Mouse (Mus musculus): ENCODE measurements around the gene Asb11. TPM values are rescaled to one million over a fixed set of nuclear protein-coding genes. Genes with fewer than 3 reads are reported as not detected.

Gene Asb11
- total RNA-seq, 2 experiments from 2014 or later: 49.4 to 111 TPM

- intact Hi-C loops (cut with DNase I): no loop called here
Observed at GRCm38 (mm10) chrX:164440140-164440539, 3.3 kb downstream of the Asb11 start.

DNA sequence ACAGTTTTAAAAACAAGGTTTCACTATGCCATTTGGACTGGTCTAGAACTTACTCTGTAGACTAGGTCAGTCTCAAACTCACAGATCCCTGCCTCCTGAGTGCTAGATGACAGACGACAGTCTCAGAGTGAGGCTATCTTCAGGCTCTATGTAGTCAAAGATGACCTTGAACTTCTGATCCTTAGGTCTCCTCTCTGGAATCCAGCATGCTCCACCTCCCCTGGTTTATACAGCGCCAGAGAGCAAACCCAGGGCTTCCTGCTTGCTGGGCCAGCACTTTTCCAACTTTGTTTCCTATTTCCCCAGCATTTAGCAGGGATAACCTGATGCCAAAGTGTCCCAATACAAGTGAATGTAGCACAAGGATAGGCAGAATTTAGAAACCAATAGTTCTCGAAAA is 3.9 kb downstream of the Asb11 start:
- intact Hi-C loops (cut with DNase I): no loop called here

More at GRCm38 (mm10) chrX:164440140-164440539, 3.3 kb downstream of the Asb11 start:
- DNase-seq: peak; percentile 35 to 69

DNA sequence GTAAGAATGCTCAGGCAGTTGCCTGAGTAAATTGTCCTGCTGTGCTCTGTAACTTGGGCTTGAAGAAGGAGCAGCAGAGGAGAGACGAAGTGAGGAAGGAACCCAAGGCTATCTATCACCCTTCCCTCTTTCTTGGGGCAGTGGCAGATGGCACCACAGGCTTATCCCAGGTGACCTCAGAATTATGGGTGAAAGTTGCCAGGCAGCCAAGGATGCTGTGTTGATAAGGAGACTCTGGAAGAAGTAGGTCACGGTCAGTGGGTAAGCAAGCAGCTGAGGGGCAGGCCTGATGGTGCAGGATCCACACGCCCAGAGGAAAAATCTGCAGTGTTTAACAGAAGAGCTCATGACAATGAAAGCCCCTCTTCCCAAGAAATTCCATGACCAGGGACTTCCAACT is 4.5 kb downstream of the Asb11 start:
- no peak for DNase-seq

More for the DNA sequence above, 3.9 kb downstream of the Asb11 start:
- DNase-seq: no peak

DNA sequence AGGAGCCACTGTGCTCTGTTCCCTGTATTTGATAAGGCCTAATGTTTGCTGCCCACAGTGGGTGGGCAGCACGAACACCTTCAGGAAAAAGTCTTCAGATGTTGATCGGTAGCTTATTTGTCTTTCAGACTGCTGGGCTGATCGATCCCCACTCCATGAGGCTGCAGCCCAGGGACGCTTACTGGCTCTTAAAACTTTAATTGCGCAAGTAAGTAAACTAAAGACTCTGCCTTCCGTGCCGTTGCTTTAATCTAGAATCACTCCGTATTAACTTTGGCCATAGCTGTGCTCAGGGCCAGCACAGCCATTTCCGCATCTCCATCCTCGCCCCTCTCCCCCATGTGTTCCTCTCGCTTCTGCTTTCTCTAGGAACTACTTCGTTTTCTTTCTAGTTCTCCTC is 8.8 kb downstream of the Asb11 start:
- no peak for DNase-seq
- intact Hi-C loops (cut with DNase I): no loop called here

More for the DNA sequence above, 4.5 kb downstream of the Asb11 start:
- intact Hi-C loops (cut with DNase I): no loop called here

DNA sequence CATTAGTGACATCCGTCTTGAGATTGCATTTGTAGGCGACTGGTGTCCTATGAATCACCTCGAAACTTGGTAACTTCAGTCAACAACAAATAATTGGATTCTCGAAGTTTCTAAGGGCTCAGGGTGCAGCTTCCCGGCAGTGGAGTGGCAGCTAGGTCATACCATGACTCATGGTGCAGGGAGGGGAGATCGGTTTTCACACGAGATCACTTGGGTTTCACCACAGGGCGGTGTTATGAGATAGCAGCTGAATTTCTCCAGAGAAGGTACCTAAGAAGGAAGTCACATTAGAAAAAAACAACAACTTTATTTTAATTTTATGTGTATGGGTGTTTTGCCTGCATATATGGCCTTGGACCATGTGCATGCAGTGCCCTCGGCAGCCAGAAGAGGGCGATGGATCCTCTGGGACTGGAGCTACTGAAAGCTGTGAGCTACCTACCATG is 9.3 kb downstream of the Asb11 start:
- DNase-seq: no peak
- intact Hi-C loops (cut with DNase I): no loop called here

DNA sequence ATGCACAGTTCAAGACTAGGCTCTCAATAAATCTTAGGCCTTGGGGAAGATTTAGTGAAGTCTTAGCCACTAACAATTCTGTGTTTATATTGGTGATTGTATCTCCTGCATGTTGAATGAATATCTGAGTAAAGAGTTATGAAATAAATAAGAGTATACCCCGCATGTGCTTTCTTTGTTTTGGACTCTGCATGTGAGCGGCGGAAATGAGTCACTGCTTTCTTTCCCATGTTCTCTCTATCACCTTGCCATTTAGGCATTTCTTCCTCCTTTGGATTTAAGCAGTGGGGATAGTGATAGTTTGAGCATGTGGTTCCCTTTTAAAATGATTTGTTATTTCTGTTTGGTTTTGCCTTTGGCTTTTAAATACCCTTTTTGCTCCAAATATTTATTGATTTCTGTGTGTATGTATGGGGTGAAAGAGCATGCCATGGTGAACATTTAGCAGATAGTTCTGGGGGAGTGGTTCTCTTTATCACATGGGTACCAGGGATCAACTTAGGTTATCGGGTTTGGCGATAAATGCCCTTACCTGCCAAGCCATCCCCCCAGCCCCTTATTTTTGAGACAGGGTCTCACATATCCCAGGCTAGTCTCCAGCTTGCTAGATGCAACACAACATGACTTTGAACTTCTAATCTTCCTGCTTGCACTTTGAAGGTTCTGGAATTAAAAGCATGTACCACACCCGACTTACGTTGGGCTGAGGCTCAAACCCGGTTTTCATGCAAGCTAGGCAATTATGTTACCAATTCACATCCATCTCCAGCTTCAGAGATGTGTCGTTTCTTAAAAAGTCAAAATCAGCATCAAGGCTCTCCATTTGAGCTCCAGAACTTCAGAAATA is 10.3 kb downstream of the Asb11 start:
- intact Hi-C loops (cut with DNase I): no loop called here
- no peak for DNase-seq

- intact Hi-C loops (cut with DNase I): loop anchor here (2.0 kb wide), 2 partner anchors 49 to 267 kb away; no protein-coding TSS in a partner anchor
- no peak for DNase-seq
Observed at GRCm38 (mm10) chrX:164447682-164448071, 10.9 kb downstream of the Asb11 start.

- peak in 1 of 2 experiments; percentile 44 for DNase-seq
- intact Hi-C loops (cut with DNase I): loop anchor here (2.0 kb wide), 2 partner anchors 50 to 268 kb away; no protein-coding TSS in a partner anchor
Observed at GRCm38 (mm10) chrX:164449201-164449600, 12.4 kb downstream of the Asb11 start.

- DNase-seq: no peak
- intact Hi-C loops (cut with DNase I): no loop called here
Observed at GRCm38 (mm10) chrX:164459205-164459878, 22.5 kb downstream of the Asb11 start.

GRCm38 (mm10) chrX:164502258-164502657 is 65.5 kb downstream of the Asb11 start:
- intact Hi-C loops (cut with DNase I): no loop called here

DNA sequence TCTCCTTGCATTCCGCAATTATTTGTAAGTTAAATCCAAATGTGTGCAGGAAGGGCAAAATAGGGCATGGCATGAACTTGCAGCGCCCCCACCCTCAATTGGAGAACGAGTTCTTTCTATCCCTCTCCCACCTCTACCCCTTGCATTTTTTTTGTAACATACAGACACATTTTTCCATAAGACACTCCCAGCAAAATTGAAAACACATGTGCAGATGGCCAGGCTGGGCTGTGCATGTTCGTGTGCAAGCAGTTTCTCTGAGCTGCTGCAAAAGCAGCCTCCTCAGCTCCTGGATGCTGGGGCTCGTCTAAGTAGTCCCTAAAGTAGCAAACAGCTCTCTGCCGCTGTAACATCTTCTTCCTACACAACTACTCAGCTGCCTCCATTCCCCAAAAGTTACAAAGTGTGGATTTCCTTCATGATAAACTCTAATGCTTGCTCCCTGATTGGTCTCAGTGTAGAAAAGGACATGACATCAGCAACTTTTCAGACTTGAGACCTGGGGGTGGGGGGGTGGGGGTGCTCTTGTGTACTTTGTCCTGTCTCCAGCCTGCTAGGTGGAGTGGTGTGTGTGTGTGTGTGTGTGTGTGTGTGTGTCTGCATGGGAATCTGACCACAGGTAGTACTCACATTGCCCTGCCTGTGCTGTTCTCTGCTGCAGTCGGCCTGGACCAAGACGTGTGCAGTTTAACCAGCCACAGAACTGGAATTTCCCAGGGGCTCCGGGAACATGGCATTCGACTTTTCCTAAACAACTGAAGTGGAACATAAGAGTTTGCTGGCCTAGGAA is 69.1 kb downstream of the Asb11 start, which contains the start of gene Asb9:
Asb9 (plus strand) TSS at position 619 of the 790 bp plus-strand sequence.
- intact Hi-C loops (cut with DNase I): no loop called here

More at GRCm38 (mm10) chrX:164502258-164502657, 65.5 kb downstream of the Asb11 start:
- DNase-seq: no peak

DNA sequence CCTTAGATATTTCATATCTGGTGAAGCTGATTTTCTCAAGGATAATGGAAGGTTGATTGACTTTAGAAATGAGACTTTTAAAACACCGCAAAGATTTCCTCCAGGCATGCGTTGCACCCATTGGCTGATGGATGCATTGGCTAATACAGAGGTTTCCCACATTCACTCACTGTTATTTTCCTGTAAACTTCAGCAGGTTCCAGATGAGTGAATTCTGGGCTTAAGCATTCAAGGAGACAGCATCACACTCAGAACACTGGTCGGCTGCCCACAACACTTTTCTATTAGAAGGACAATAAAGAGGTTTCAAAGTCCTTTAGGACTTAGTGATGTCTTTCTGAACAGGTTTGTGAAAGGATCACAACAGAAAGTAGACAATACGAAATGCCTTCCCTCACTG is 70.3 kb downstream of the Asb11 start:
- intact Hi-C loops (cut with DNase I): no loop called here
- DNase-seq: no peak

More for the DNA sequence above, 69.1 kb downstream of the Asb11 start, which contains the start of gene Asb9:
- DNase-seq: no peak

- intact Hi-C loops (cut with DNase I): no loop called here
- no peak for DNase-seq
Observed at GRCm38 (mm10) chrX:164508728-164509127, 71.9 kb downstream of the Asb11 start.

Other genes with a start within 250 kb of the Asb11 start
- gene Bmx, start 178.8 kb upstream of the Asb11 start, total RNA-seq (2021): 1 to 10 TPM; 2.3 to 2.5 TPM
- gene Pir, start 167.6 kb upstream of the Asb11 start, total RNA-seq (2021): 1 to 10 TPM; 2.6 to 5.0 TPM
- 1 to 10 TPM; 1.9 to 2.4 TPM for gene Vegfd, start 63.6 kb upstream of the Asb11 start, total RNA-seq (2021)
- 1 to 10 TPM; 3.2 to 3.4 TPM for gene Piga, start 17.2 kb upstream of the Asb11 start, total RNA-seq (2021)
- not detected for gene Asb9, start 69.3 kb downstream of the Asb11 start, total RNA-seq (2021)

Measured in heart, postnatal 14 days (tissue).